ENCODE assay signal across 8 mouse cellular contexts in genomic region chr3:95739353-95740104, GRCm38 (mm10). TPM values are rescaled to one million over a fixed set of nuclear protein-coding genes. Genes with fewer than 3 reads are reported as not detected.
DNase-seq lines count a peak whose midpoint lies in the region; ATAC-seq and TF ChIP-seq lines count a peak whose summit lies in the region.

TSS of gene Ecm1 (minus strand) at chr3:95739569.

- H3K27ac ChIP-seq in hindbrain, embryonic 11.5 days (ENCODE audit: low read depth, low read length): no peak within 1 kb of the TSS
- H3K27ac ChIP-seq in thymus, adult 2 months (ENCODE audit: control insufficient read depth, insufficient read depth, low read length): peak within 1 kb of the TSS; percentile 42

- DNase-seq in CD4-positive, CD25-positive, alpha-beta regulatory T cell, adult 2 months (ENCODE audit: low read depth, low spot score): peak; percentile 80
- DNase-seq in R1 (ENCODE audit: low read depth, low spot score): peak; percentile 78
- peak; percentile 54 to 56 for DNase-seq in frontal cortex, postnatal 36 days (ENCODE audit: low spot score in 2 of 2)
- DNase-seq in hindbrain, embryonic 11.5 days (ENCODE audit: low spot score): no peak
- DNase-seq in left cerebral cortex, adult 18-20 months (ENCODE audit: low spot score in 2 of 2): peak; percentile 46 to 57
- peak; percentile 84 for DNase-seq in lung, postnatal 36 days
- peak; percentile 27 for DNase-seq in thymus, adult 2 months
- DNase-seq in spleen, adult 18-20 months: no peak

- TF ChIP-seq CTCF in thymus, adult 2 months (IDR thresholded peaks at IDR 0.05; ENCODE audit: borderline replicate concordance, control insufficient read depth, extremely low read depth, insufficient read depth, low read length, poor library complexity): no peak

- no peak within 1 kb of the TSS for H3K9ac ChIP-seq in hindbrain, embryonic 11.5 days (ENCODE audit: low read depth, low read length)

- 86% methylated on average over 7 of the region's 7 CpGs for WGBS in hindbrain, embryonic 11.5 days
- WGBS in thymus, adult 2 months: 79% methylated on average over 7 of the region's 7 CpGs

- no peaks in the 10 kb centered on the region for H3K4me1 ChIP-seq in hindbrain, embryonic 11.5 days (replicated peaks; ENCODE audit: control insufficient read depth, insufficient read depth, low read length)
- H3K4me1 ChIP-seq in thymus, adult 2 months (replicated peaks; ENCODE audit: control insufficient read depth, insufficient read depth, low read length): peaks cover 25% of the 10 kb centered on the region

- no peak within 1 kb of the TSS for H3K4me2 ChIP-seq in hindbrain, embryonic 11.5 days (replicated peaks; ENCODE audit: low read depth, low read length)

- TF ChIP-seq POLR2A in thymus, adult 2 months (IDR thresholded peaks at IDR 0.05; ENCODE audit: control insufficient read depth, extremely low read depth, insufficient read depth, low read length, poor library complexity): no peak

- H3K36me3 ChIP-seq in hindbrain, embryonic 11.5 days (ENCODE audit: control insufficient read depth, insufficient read depth, low read length): peaks cover 2% of the 10 kb centered on the region; the same call in 1 of the 2 replicates
- H3K36me3 ChIP-seq in thymus, adult 2 months (ENCODE audit: control insufficient read depth, insufficient read depth, low read length): peaks cover 11% of the 10 kb centered on the region

- no peak within 1 kb of the TSS for H3K4me3 ChIP-seq in hindbrain, embryonic 11.5 days (ENCODE audit: low read depth, low read length)
- no peak within 1 kb of the TSS for H3K4me3 ChIP-seq in thymus, adult 2 months (ENCODE audit: control insufficient read depth, insufficient read depth, low read length)

- no peaks in the 10 kb centered on the region for H3K27me3 ChIP-seq in hindbrain, embryonic 11.5 days (ENCODE audit: control insufficient read depth, insufficient read depth, low read length)
- no peaks in the 10 kb centered on the region for H3K27me3 ChIP-seq in thymus, adult 2 months (ENCODE audit: control insufficient read depth, insufficient read depth, low read length)

- ATAC-seq in hindbrain, embryonic 11.5 days (ENCODE audit: low FRiP score): no peak

- H3K9me3 ChIP-seq in hindbrain, embryonic 11.5 days (ENCODE audit: control insufficient read depth, low read length): no peaks in the 10 kb centered on the region

RNA-seq across cellular contexts. Expression of gene Ecm1, which starts in this region (rescaled TPM):
- 13.3 and 14.3 TPM in 2 replicates for polyA plus RNA-seq in hindbrain, embryonic 11.5 days (2014; fragmentation: Nextera tagmentation; extraction: Ambion mirVana)
- 10 to 100 TPM; 11.2 to 14.2 TPM for total RNA-seq in left cerebral cortex, adult 18-20 months (2021)
- polyA plus RNA-seq in thymus, adult 2 months (2012; rRNA removed): 80.2 and 125 TPM in 2 replicates

Comparison
In these comparisons a context has a peak if more than half of its experiments do, and no peak if none do; other contexts are left out.
1. DNase-seq: peak in CD4-positive, CD25-positive, alpha-beta regulatory T cell, adult 2 months (single experiment), R1 (single experiment), frontal cortex, postnatal 36 days (2 of 2), left cerebral cortex, adult 18-20 months (2 of 2), lung, postnatal 36 days (single experiment) and thymus, adult 2 months (single experiment); none in hindbrain, embryonic 11.5 days (single experiment) and spleen, adult 18-20 months (0 of 2).